Mouse (Mus musculus) neural tube, embryonic 10.5 days (tissue): Measurements from ENCODE around the gene Lrrfip1.

Experiments used
- DNase-seq: peaks from one replicate; pipeline ENCODE4 v3.0.0-alpha.2; 2017; ENCODE audit warnings: low spot score; ENCODE audit errors: extremely low spot score

Gene Lrrfip1

GRCm38 (mm10) chr1:90998268-90998890 lies at the start of gene Lrrfip1:
Gene Lrrfip1 (plus strand): TSS chr1:90998737.
- DNase-seq = peak; percentile 70

GRCm38 (mm10) chr1:90949309-90949708 lies 49.2 kb upstream of the Lrrfip1 start:
- DNase-seq = no peak

GRCm38 (mm10) chr1:90951670-90952069 lies 46.9 kb upstream of the Lrrfip1 start:
- no peak for DNase-seq

GRCm38 (mm10) chr1:90952808-90953207 lies 45.7 kb upstream of the Lrrfip1 start, which contains the start of gene Prlh:
Gene Prlh (plus strand): TSS chr1:90953108.
- DNase-seq = no peak

GRCm38 (mm10) chr1:90953688-90954087 lies 44.8 kb upstream of the Lrrfip1 start:
- no peak for DNase-seq

GRCm38 (mm10) chr1:90956245-90957096 lies 42.1 kb upstream of the Lrrfip1 start:
- peak; percentile 69 for DNase-seq

- DNase-seq = no peak
These were observed 36.0 kb upstream of the Lrrfip1 start for GRCm38 (mm10) chr1:90962526-90962925.

- no peak for DNase-seq
These were observed 35.5 kb upstream of the Lrrfip1 start for GRCm38 (mm10) chr1:90962994-90963393.

- no peak for DNase-seq
These were observed 31.0 kb upstream of the Lrrfip1 start for GRCm38 (mm10) chr1:90967583-90967982.

- DNase-seq = no peak
These were observed 29.9 kb upstream of the Lrrfip1 start for GRCm38 (mm10) chr1:90968649-90969048.

- no peak for DNase-seq
These were observed 29.2 kb upstream of the Lrrfip1 start, which contains the start of gene Rab17 for GRCm38 (mm10) chr1:90969347-90969784. Gene Rab17 (minus strand): TSS chr1:90969661.

- no peak for DNase-seq
These were observed 28.6 kb upstream of the Lrrfip1 start for GRCm38 (mm10) chr1:90969881-90970390.

- peak; percentile 97 for DNase-seq
These were observed 25.5 kb upstream of the Lrrfip1 start for GRCm38 (mm10) chr1:90972911-90973573.

- no peak for DNase-seq
These were observed 25.0 kb upstream of the Lrrfip1 start for GRCm38 (mm10) chr1:90973574-90973911.

GRCm38 (mm10) chr1:90974906-90975649 lies 23.5 kb upstream of the Lrrfip1 start:
- peak; percentile 70 for DNase-seq

- DNase-seq = no peak
These were observed 22.6 kb upstream of the Lrrfip1 start for GRCm38 (mm10) chr1:90975960-90976359.

GRCm38 (mm10) chr1:90980638-90981330 lies 17.8 kb upstream of the Lrrfip1 start:
- DNase-seq = no peak

GRCm38 (mm10) chr1:90981346-90981745 lies 17.2 kb upstream of the Lrrfip1 start:
- no peak for DNase-seq

GRCm38 (mm10) chr1:90995916-90996315 lies 2.6 kb upstream of the Lrrfip1 start:
- no peak for DNase-seq

- no peak for DNase-seq
These were observed 1.4 kb upstream of the Lrrfip1 start for GRCm38 (mm10) chr1:90997136-90997535.
